Mouse (Mus musculus) forebrain, embryonic 11.5 days (tissue): Measurements from ENCODE around the gene Ran. TPM values are rescaled to one million over a fixed set of nuclear protein-coding genes. Genes with fewer than 3 reads are reported as not detected.

Experiments used
- ATAC-seq: fragments of 200-750 bp; cut with Nextera tagmentation; replicated peaks from 2 replicates; pipeline ENCODE4 v1.8.0; 2017; ENCODE audit warnings: moderate TSS enrichment; ENCODE audit not compliant: low FRiP score
- DNase-seq: peaks from one replicate; pipeline ENCODE4 v3.0.0-alpha.2; 2017; ENCODE audit warnings: low spot score
- H3K27ac ChIP-seq: fragments of 300-500 bp; sonication (generic); 2 replicates; pipeline ENCODE4 v1.5.1; 2014; ENCODE audit warnings: low read depth, low read length
- H3K27me3 ChIP-seq: fragments of 300-500 bp; sonication (generic); 2 replicates; pipeline ENCODE4 v1.6.1; 2014; ENCODE audit warnings: mild to moderate bottlenecking, low read length, mixed read lengths; ENCODE audit not compliant: control insufficient read depth, insufficient read depth
- H3K36me3 ChIP-seq: fragments of 300-500 bp; sonication (generic); 2 replicates; pipeline ENCODE4 v1.6.1; 2014; ENCODE audit warnings: mild to moderate bottlenecking, low read length, moderate library complexity, mixed read lengths; ENCODE audit not compliant: control insufficient read depth, insufficient read depth
- H3K4me1 ChIP-seq: fragments of 300-500 bp; sonication (generic); replicated peaks from 2 replicates; pipeline ENCODE4 v1.6.1; 2014; ENCODE audit warnings: low read length, mixed read lengths; ENCODE audit not compliant: control insufficient read depth, insufficient read depth
- H3K4me2 ChIP-seq: fragments of 300-500 bp; sonication (generic); 2 replicates; pipeline ENCODE4 v1.6.1; 2014; ENCODE audit warnings: low read depth, mild to moderate bottlenecking, low read length, moderate library complexity, mixed read lengths; ENCODE audit not compliant: severe bottlenecking
- H3K4me3 ChIP-seq: fragments of 300-500 bp; sonication (generic); 2 replicates; pipeline ENCODE4 v1.5.1; 2014; ENCODE audit warnings: low read depth, low read length
- H3K9ac ChIP-seq: fragments of 300-500 bp; sonication (generic); 2 replicates; pipeline ENCODE4 v1.6.1; 2014; ENCODE audit warnings: low read length
- H3K9me3 ChIP-seq: fragments of 300-500 bp; sonication (generic); 2 replicates; pipeline ENCODE4 v1.6.1; 2016; ENCODE audit warnings: low read length, mixed read lengths; ENCODE audit not compliant: control insufficient read depth
- WGBS: fragments of 180-500 bp; shearing (Covaris S2); extraction: QIAGEN DNeasy Blood & Tissue Kit; methylation state at CpG from one replicate; pipeline ENCODE4 v1.1.7; 2014; 5-methylcytosine and 5-hydroxymethylcytosine counted together
- polyA plus RNA-seq: library from polyadenylated mRNA; unstranded; fragments of >200 nt; fragmentation: Nextera tagmentation; extraction: Ambion mirVana; gene quantifications from 2 replicates; pipeline ENCODE4 v1.2.1, GENCODE M21; 2014

Gene Ran
- polyA plus RNA-seq, 1 experiment from 2014 or later, result 917 TPM

DNA sequence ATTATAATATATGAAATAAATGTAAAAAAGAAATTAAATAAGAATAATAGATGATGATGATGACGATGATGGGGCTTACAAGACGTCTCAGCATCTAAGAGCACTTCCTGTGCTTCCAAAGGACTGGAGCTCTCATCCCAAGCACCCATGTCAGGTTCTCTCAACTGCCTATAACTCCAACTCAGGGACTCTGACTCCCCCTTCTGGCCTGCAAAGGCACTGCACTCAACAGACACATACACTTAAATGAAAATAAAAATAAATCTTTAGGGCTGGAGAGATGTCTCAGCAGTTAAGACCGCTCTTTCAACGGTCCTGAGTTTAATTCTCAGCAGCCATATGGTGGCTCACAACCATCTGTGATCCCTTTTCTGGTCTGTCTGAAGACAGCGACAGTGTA lies 16.8 kb downstream of the Ran start:
- no peak overlapping the region for H3K4me2 ChIP-seq
- ATAC-seq, result no peak
- 90% methylated on average over 5 of the region's 5 CpGs for WGBS
- no peaks in the 10 kb centered on the region for H3K4me1 ChIP-seq
- H3K4me3 ChIP-seq, result no peak overlapping the region
- H3K36me3 ChIP-seq, result no peaks in the 10 kb centered on the region
- no peaks in the 10 kb centered on the region for H3K27me3 ChIP-seq
- H3K9ac ChIP-seq, result no peak overlapping the region
- DNase-seq, result no peak
- no peaks in the 10 kb centered on the region; the same call in 1 of the 2 replicates for H3K9me3 ChIP-seq
- no peak overlapping the region for H3K27ac ChIP-seq

DNA sequence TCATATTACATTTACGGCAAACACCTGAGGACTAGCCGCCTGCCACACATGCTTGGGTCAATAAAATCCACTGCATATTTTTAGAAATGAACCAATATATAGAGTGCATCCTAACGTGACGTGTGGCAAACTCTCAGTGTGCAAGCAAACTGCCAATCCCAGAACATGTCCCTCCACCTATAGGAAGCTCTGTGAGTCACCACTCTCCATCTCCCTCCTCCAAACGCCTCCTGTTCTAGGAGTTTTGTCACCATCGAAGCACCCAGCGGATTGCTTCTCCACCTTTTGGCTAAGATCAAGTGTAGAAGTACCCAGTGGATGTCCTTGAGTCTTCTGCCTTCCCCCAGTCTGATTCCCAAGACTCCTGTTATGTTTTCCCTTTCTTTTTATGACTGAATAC lies 17.9 kb downstream of the Ran start:
- H3K4me1 ChIP-seq, result no peaks in the 10 kb centered on the region
- H3K9me3 ChIP-seq, result no peaks in the 10 kb centered on the region; the same call in 1 of the 2 replicates
- no peak overlapping the region for H3K27ac ChIP-seq
- ATAC-seq (no peak), DNase-seq (no peak)
- WGBS, result 90% methylated on average over 7 of the region's 7 CpGs
- H3K4me2 ChIP-seq, result no peak overlapping the region
- H3K4me3 ChIP-seq, result no peak overlapping the region
- H3K36me3 ChIP-seq, result no peaks in the 10 kb centered on the region
- H3K27me3 ChIP-seq, result no peaks in the 10 kb centered on the region
- H3K9ac ChIP-seq, result no peak overlapping the region

DNA sequence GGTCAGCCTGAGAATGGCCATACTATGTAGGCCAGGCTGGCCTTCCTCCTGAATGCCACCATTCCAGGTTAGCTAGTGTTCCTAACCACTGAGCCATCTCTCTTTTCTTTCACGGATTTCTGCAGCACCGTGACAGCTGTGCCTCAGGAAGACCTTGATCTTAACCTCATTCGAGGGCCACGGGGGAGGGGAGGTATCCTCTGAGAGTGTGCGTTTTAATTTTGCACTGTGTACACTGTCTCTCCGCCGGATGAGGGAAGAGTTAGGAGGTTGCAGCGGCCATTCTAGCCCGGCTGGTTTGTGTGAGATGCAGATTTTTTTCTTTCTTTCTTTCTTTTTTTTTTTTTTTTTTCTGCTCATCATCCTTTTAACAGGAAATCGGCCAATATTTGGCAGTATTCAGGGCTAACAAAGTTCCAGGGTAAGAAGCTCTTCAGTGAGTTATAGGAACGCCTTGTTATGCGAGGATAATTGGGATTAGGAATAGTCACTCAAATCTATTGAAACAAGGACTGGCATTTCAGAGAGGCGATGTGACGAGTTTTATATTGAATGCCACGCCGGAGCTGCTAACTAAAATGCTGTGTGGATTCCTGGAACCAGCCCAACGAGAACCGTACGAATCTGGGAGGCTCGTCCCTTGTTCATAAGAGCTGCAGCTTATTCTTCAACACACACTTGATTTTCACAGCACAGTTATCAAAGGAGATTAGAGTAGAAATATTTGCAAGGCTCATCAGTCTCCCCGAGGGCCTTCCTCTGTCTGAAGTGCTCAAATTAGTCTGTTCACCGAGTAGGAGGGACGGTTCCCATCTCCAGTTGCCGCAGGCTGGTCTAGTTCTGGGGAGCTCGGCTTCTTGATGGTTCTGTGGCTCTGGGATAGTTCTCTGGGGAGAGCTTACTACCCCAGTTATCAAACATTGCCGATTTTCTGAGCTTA lies 26.0 kb downstream of the Ran start:
- Histone ChIP-seq H3K27me3 (no peaks in the 10 kb centered on the region), H3K9me3 (no peaks in the 10 kb centered on the region), H3K4me3 (no peak overlapping the region), H3K27ac (peak overlapping the region; percentile 53), H3K36me3 (no peaks in the 10 kb centered on the region), H3K4me1 (peaks cover 8% of the 10 kb centered on the region), H3K9ac (no peak overlapping the region; the same call in 1 of the 2 replicates), H3K4me2 (0 out of 2 replicates have a peak overlapping the region, but pooled peaks have one; percentile 5)
- DNase-seq (no peak), ATAC-seq (no peak)
- WGBS, result 53% methylated on average over 26 of the region's 26 CpGs

DNA sequence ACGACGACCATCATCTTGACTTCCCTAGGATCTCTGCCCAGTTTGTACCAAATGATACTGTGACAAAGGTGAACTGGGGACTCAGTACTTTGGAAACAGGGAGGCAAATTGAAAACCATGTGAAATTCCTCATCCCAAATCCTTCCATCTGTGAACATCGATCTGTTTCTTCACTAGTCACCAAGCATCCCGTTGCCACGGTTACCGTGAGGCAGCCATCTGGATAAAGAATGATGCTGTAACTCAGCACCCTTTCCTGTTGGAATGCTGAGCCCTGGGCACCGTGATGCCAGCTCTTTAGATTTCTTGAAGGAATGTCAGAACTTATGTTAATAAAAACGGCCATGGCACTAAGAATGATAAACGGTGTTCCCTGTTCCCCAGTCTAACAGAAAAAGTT lies 29.5 kb downstream of the Ran start:
- no peaks in the 10 kb centered on the region for H3K27me3 ChIP-seq
- H3K36me3 ChIP-seq, result no peaks in the 10 kb centered on the region

DNA sequence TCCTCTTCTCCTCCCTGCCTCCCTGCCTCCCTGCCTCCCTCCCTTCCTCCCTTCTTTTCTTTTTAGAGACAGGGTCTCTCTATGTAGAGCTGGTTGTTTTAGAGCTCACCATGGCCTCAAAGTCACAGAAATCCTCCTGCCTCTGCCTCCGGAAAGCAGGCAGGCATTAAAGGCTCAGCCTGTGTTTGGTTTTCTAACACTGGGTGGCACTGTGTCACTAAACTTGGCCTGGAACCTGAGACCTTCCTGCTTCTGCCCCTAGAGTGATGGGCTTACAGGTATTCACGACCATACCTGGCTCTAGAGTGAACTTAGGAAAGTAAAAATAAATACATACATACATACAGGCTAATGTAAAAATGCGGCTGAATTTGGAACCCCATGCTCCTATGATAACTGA lies 32.0 kb downstream of the Ran start:
- no peak overlapping the region for H3K27ac ChIP-seq
- DNase-seq (no peak), ATAC-seq (no peak)
- H3K9ac ChIP-seq, result no peak overlapping the region
- WGBS, result 86% methylated on average over 3 of the region's 3 CpGs
- no peaks in the 10 kb centered on the region for H3K36me3 ChIP-seq
- no peaks in the 10 kb centered on the region for H3K27me3 ChIP-seq
- H3K4me3 ChIP-seq, result no peak overlapping the region
- no peaks in the 10 kb centered on the region for H3K4me1 ChIP-seq
- H3K4me2 ChIP-seq, result no peak overlapping the region
- no peaks in the 10 kb centered on the region for H3K9me3 ChIP-seq

More for the DNA sequence above, 29.5 kb downstream of the Ran start:
- no peak for ATAC-seq
- Histone ChIP-seq H3K9ac (no peak overlapping the region), H3K27ac (no peak overlapping the region), H3K9me3 (no peaks in the 10 kb centered on the region), H3K4me3 (no peak overlapping the region), H3K4me2 (no peak overlapping the region), H3K4me1 (peaks cover 8% of the 10 kb centered on the region)
- 68% methylated on average over 9 of the region's 9 CpGs for WGBS
- DNase-seq, result peak; percentile 60

DNA sequence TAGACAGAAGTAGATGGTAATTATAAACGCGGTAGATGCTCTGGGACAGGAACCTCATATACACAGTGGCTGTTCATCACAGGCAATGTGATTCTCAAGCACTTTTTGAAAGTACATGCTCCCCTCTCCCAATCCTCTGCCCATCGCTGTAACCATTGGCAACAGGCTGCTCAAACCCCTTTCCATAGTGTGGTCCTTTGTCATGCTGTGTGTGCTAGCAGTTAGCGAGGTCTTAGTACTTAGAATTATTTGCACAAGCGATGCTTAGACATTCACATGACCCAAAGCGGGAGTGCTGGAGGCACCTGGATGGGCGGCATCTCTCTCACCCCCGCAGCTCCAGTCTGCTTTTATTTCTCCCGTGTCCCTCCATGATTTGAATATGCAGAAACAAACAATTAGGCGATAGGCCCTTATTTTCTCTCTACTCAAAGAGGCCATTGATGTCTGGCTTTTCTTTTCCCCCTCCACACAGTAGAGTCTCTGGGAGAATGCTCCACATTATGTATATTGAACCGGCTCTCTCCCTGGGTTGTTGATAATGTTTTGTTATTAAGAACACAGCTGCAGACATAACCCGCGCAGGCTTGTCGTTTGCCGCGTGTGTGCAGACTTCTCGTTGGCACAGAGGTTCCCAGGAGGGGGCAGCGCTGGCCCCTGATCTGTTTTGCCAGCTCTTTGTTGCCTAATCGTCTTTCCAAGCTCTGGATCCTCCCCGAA lies 32.9 kb downstream of the Ran start:
- Histone ChIP-seq H3K36me3 (no peaks in the 10 kb centered on the region), H3K27ac (peak overlapping the region; percentile 80), H3K4me3 (no peak overlapping the region), H3K4me2 (peak overlapping the region; percentile 16; the same call in 1 of the 2 replicates), H3K9ac (peak overlapping the region; percentile 9; the same call in 1 of the 2 replicates), H3K4me1 (no peaks in the 10 kb centered on the region), H3K27me3 (no peaks in the 10 kb centered on the region), H3K9me3 (no peaks in the 10 kb centered on the region)
- peak; percentile 74 for DNase-seq
- 12% methylated on average over 20 of the region's 20 CpGs for WGBS
- ATAC-seq, result peak; percentile 91

DNA sequence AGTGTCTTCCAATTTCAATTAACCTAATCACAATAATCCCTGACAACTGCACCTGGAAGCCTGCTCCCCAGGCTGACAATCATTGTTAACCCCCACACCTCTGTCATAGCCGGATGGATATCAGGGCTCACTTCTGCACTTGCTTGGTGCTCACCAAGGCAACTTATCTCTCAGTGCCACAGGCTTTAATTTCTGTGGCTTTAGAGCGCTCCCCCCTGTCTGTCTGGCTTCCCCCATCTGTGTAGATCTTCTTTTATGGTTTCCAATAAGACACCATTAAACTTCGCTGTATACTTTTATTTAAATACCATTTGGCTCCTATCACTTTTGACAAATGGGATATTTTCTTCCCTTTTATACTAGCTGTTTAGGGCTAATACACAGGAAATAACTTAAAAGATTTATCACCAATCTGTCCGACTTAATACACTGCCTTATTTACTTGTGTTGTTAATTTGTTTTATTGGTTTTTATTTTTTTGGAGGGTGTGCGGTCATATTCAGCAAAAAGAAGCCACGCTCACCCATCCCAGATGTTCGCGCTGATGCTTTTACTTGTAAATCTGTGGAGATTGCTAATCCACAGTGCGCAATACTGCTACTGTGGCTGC lies 34.9 kb downstream of the Ran start:
- 88% methylated on average over 9 of the region's 9 CpGs for WGBS
- no peaks in the 10 kb centered on the region for H3K4me1 ChIP-seq
- H3K27me3 ChIP-seq, result no peaks in the 10 kb centered on the region
- no peak overlapping the region for H3K9ac ChIP-seq
- no peaks in the 10 kb centered on the region; the same call in 1 of the 2 replicates for H3K9me3 ChIP-seq
- H3K27ac ChIP-seq, result no peak overlapping the region
- no peak for DNase-seq
- H3K36me3 ChIP-seq, result no peaks in the 10 kb centered on the region
- no peak for ATAC-seq
- no peak overlapping the region for H3K4me3 ChIP-seq
- no peak overlapping the region for H3K4me2 ChIP-seq

DNA sequence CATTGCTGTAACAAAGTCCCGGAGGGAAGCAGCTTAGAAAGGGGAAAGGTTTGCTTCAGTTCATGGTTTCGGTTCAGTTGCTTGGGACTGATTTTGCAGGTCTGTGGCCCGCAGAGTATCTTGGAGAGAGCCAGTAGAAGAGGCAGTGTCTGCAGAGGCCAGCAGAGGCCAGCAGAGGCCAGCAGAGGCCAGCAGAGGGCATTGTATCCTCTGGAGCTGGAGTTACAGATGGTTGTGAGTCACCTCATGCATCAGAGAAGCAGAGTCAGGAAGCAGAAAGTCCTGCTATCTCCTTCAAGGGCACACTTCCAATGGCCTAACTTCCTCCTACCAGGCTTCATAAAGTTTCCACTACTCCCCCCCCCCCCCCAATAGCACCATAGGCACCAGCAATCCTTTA lies 39.2 kb downstream of the Ran start:
- Histone ChIP-seq H3K4me2 (no peak overlapping the region), H3K9ac (no peak overlapping the region), H3K36me3 (no peaks in the 10 kb centered on the region), H3K4me1 (peaks cover 6% of the 10 kb centered on the region), H3K27me3 (no peaks in the 10 kb centered on the region; the same call in 1 of the 2 replicates), H3K9me3 (no peaks in the 10 kb centered on the region; the same call in 1 of the 2 replicates), H3K4me3 (no peak overlapping the region), H3K27ac (no peak overlapping the region)
- DNase-seq (peak; percentile 44), ATAC-seq (no peak)
- 88% methylated on average over 3 of the region's 3 CpGs for WGBS
